Mouse (Mus musculus): ENCODE results near the gene Tnnt2. TPM values are rescaled to one million over a fixed set of nuclear protein-coding genes. Genes with fewer than 3 reads are reported as not detected.

The Tnnt2 gene
- polyA plus RNA-seq (2017; shearing (Covaris generic)), result 1 to 10 TPM in 1 of 2 experiments, under 1 TPM in 1; 0.28 to 1.2 TPM

GRCm38 (mm10) chr1:135835716-135836483 lies at the start of gene Tnnt2:
Gene Tnnt2 (plus strand): TSS chr1:135836354.

DNA sequence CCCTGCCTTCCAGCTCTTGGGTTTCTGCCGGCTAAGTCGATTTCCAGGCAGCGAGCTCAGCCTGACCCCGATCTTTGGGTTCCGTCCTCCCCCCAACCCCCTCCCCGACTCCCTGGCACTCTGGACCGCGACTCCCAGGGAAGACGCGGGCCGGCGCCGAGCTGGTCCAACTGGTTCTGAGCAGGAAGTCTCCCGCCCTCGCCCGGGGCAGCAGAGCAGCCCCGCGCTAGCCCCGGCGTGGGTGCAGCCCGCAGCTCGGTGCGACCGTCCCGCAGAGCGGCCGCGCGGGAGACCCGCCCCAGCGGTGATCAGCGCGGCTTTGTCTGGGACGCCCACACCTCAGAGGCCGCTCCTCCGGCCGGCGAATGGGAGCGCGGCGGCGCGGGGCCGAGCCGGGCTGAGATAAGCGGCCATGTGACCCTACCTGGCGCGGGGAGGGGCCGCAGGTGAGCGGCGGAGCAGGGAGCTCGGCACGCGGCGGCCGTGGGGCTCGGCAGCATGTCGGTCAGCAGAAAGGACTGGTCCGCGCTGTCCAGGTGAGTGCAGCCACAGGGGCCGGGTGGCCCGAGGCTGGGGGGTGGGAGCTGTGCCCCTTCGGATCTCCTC lies 17.6 kb upstream of the Tnnt2 start, which contains the start of gene Lad1:
Gene Lad1, plus strand, starts transcription at position 118 of the 606 bp plus-strand sequence.

Other genes starting within 250 kb of the Tnnt2 start
- under 1 TPM; 0.13 to 0.29 TPM for gene Nav1, start 229.1 kb upstream of the Tnnt2 start, polyA plus RNA-seq (2017; shearing (Covaris generic))
- 10 to 100 TPM; 75.1 to 95.9 TPM for gene Csrp1, start 116.3 kb upstream of the Tnnt2 start, polyA plus RNA-seq (2017; shearing (Covaris generic))
- gene Phlda3, start 70.2 kb upstream of the Tnnt2 start, polyA plus RNA-seq (2017; shearing (Covaris generic)), result 1 to 10 TPM; 5.7 to 5.9 TPM
- gene Tnni1, start 56.9 kb upstream of the Tnnt2 start, polyA plus RNA-seq (2017; shearing (Covaris generic)), result under 1 TPM; 0.39 to 0.42 TPM
- gene Lad1, start 17.8 kb upstream of the Tnnt2 start, polyA plus RNA-seq (2017; shearing (Covaris generic)), result 10 to 100 TPM; 25.5 to 26.0 TPM
- under 1 TPM; 0.07 TPM for gene Pkp1, start 82.9 kb downstream of the Tnnt2 start, polyA plus RNA-seq (2017; shearing (Covaris generic))
- gene Igfn1, start 170.0 kb downstream of the Tnnt2 start, polyA plus RNA-seq (2017; shearing (Covaris generic)), result under 1 TPM in 1 of 2 experiments, not detected in 1; 0.11 TPM
- 10 to 100 TPM; 34.1 to 44.0 TPM for gene Tmem9, start 171.8 kb downstream of the Tnnt2 start, polyA plus RNA-seq (2017; shearing (Covaris generic))
- gene Ascl5, start 214.4 kb downstream of the Tnnt2 start, polyA plus RNA-seq (2017; shearing (Covaris generic)), result not detected
- gene Cacna1s, start 216.4 kb downstream of the Tnnt2 start, polyA plus RNA-seq (2017; shearing (Covaris generic)), result 1 to 10 TPM in 1 of 2 experiments, under 1 TPM in 1; 0.54 to 4.3 TPM

Data from activated CD4-positive, CD25-positive, alpha-beta regulatory T cell (primary cell).